Mouse (Mus musculus): ENCODE results near the gene Lgi2. TPM values are rescaled to one million over a fixed set of nuclear protein-coding genes. Genes with fewer than 3 reads are reported as not detected.

The Lgi2 gene
- polyA plus RNA-seq, 1 experiment from 2014 or later = 8.5 TPM

GRCm38 (mm10) chr5:52495671-52496070, 70.6 kb downstream of the Lgi2 start:
- no peaks in the 10 kb centered on the region for H3K36me3 ChIP-seq
- no peak overlapping the region for H3K4me2 ChIP-seq (replicated peaks)
- H3K27ac ChIP-seq = no peak overlapping the region
- H3K4me3 ChIP-seq (replicated peaks) = no peak overlapping the region
- H3K27me3 ChIP-seq (replicated peaks) = no peaks in the 10 kb centered on the region
- ATAC-seq = no peak
- H3K4me1 ChIP-seq (replicated peaks) = no peaks in the 10 kb centered on the region
- no peaks in the 10 kb centered on the region for H3K9me3 ChIP-seq
- no peak overlapping the region for H3K9ac ChIP-seq
- 47% methylated on average over 13 of the region's 14 CpGs for WGBS

- no peaks in the 10 kb centered on the region for H3K36me3 ChIP-seq
- H3K9me3 ChIP-seq = no peaks in the 10 kb centered on the region
- no peak overlapping the region for H3K9ac ChIP-seq
- no peak for ATAC-seq
- WGBS = 83% methylated on average over 6 of the region's 6 CpGs
- no peak overlapping the region for H3K4me2 ChIP-seq (replicated peaks)
- no peaks in the 10 kb centered on the region for H3K4me1 ChIP-seq (replicated peaks)
- no peak overlapping the region for H3K4me3 ChIP-seq (replicated peaks)
- H3K27ac ChIP-seq = no peak overlapping the region
- no peaks in the 10 kb centered on the region for H3K27me3 ChIP-seq (replicated peaks)
Observed at GRCm38 (mm10) chr5:52491496-52491895, 74.8 kb downstream of the Lgi2 start.

GRCm38 (mm10) chr5:52487559-52488430, 78.5 kb downstream of the Lgi2 start:
- Histone ChIP-seq H3K4me1 (replicated peaks) (no peaks in the 10 kb centered on the region), H3K4me3 (replicated peaks) (no peak overlapping the region), H3K9ac (no peak overlapping the region), H3K36me3 (no peaks in the 10 kb centered on the region), H3K9me3 (no peaks in the 10 kb centered on the region), H3K4me2 (replicated peaks) (no peak overlapping the region), H3K27me3 (replicated peaks) (no peaks in the 10 kb centered on the region), H3K27ac (no peak overlapping the region)
- ATAC-seq = no peak
- WGBS = 63% methylated on average over 13 of the region's 13 CpGs

Other genes starting within 250 kb of the Lgi2 start
- 1.1 and 1.4 TPM in 2 replicates for gene Sod3, start 202.7 kb downstream of the Lgi2 start, polyA plus RNA-seq (2015; fragmentation: Nextera tagmentation; extraction: Ambion mirVana)
- 3.8 and 4.3 TPM in 2 replicates for gene Ccdc149, start 94.9 kb downstream of the Lgi2 start, polyA plus RNA-seq (2015; fragmentation: Nextera tagmentation; extraction: Ambion mirVana)
- 11.5 and 12.4 TPM in 2 replicates for gene Sepsecs, start 103.2 kb upstream of the Lgi2 start, polyA plus RNA-seq (2015; fragmentation: Nextera tagmentation; extraction: Ambion mirVana)
- gene Pi4k2b, start 175.1 kb upstream of the Lgi2 start, polyA plus RNA-seq (2015; fragmentation: Nextera tagmentation; extraction: Ambion mirVana) = 20.7 and 23.4 TPM in 2 replicates
- 12.3 and 12.7 TPM in 2 replicates for gene Zcchc4, start 208.9 kb upstream of the Lgi2 start, polyA plus RNA-seq (2015; fragmentation: Nextera tagmentation; extraction: Ambion mirVana)

All from intestine, embryonic 15.5 days (tissue).